Mouse (Mus musculus): ENCODE results near the gene Gm20671. TPM values are rescaled to one million over a fixed set of nuclear protein-coding genes. Genes with fewer than 3 reads are reported as not detected.
A peak's percentile ranks its signal among the peaks of the same experiment; 100 is the strongest.
"Not testable (repeated sequence)": the region's sequence is repeated elsewhere in the genome, so short reads cannot be mapped to it uniquely, and the experiment has no call there.

Gene Gm20671
- polyA plus RNA-seq, 1 experiment from 2014 or later = not detected

GRCm38 (mm10) chr5:32747650-32748375, 79.1 kb downstream of the Gm20671 start:
- no peaks in the 10 kb centered on the region for H3K27me3 ChIP-seq (ENCODE audit: control insufficient read depth, insufficient read depth, low read length)
- WGBS (ENCODE audit: insufficient replicate concordance) = 56% methylated on average over 6 of the region's 6 CpGs
- 0 out of 2 replicates have a peak overlapping the region, but pooled peaks have one; percentile 16 for H3K9ac ChIP-seq (ENCODE audit: low read depth, low read length)
- no peak overlapping the region for H3K27ac ChIP-seq (ENCODE audit: low read depth, low read length)
- no peaks in the 10 kb centered on the region for H3K36me3 ChIP-seq (ENCODE audit: control insufficient read depth, insufficient read depth, low read length)
- H3K4me3 ChIP-seq (ENCODE audit: low read depth, low read length) = no peak overlapping the region
- no peaks in the 10 kb centered on the region for H3K9me3 ChIP-seq (replicated peaks; ENCODE audit: control insufficient read depth, low read length)
- H3K4me2 ChIP-seq = no peak overlapping the region; the same call in 1 of the 2 replicates
- no peak for ATAC-seq (replicated peaks; ENCODE audit: insufficient number of reproducible peaks, low FRiP score, low TSS enrichment)
- H3K4me1 ChIP-seq (ENCODE audit: control insufficient read depth, insufficient read depth, low read length) = peaks cover 17% of the 10 kb centered on the region

GRCm38 (mm10) chr5:32745705-32746655, 80.9 kb downstream of the Gm20671 start:
- H3K27ac ChIP-seq (ENCODE audit: low read depth, low read length) = peak overlapping the region; percentile 88
- H3K4me2 ChIP-seq = peak overlapping the region; percentile 79
- peak; percentile 88 for ATAC-seq (replicated peaks; ENCODE audit: insufficient number of reproducible peaks, low FRiP score, low TSS enrichment)
- peaks cover 17% of the 10 kb centered on the region for H3K4me1 ChIP-seq (ENCODE audit: control insufficient read depth, insufficient read depth, low read length)
- peak overlapping the region; percentile 56 for H3K4me3 ChIP-seq (ENCODE audit: low read depth, low read length)
- H3K9me3 ChIP-seq (replicated peaks; ENCODE audit: control insufficient read depth, low read length) = no peaks in the 10 kb centered on the region
- H3K9ac ChIP-seq (ENCODE audit: low read depth, low read length) = peak overlapping the region; percentile 76
- 9% methylated on average over 10 of the region's 10 CpGs for WGBS (ENCODE audit: insufficient replicate concordance)
- no peaks in the 10 kb centered on the region for H3K27me3 ChIP-seq (ENCODE audit: control insufficient read depth, insufficient read depth, low read length)
- H3K36me3 ChIP-seq (ENCODE audit: control insufficient read depth, insufficient read depth, low read length) = 0 out of 2 replicates have a peak, but pooled peaks cover 2% of the 10 kb centered on the region

GRCm38 (mm10) chr5:32742149-32742548, 84.8 kb downstream of the Gm20671 start:
- H3K36me3 ChIP-seq (ENCODE audit: control insufficient read depth, insufficient read depth, low read length) = 0 out of 2 replicates have a peak, but pooled peaks cover 2% of the 10 kb centered on the region
- no peaks in the 10 kb centered on the region for H3K27me3 ChIP-seq (ENCODE audit: control insufficient read depth, insufficient read depth, low read length)
- H3K4me2 ChIP-seq = no peak overlapping the region
- H3K9me3 ChIP-seq (replicated peaks; ENCODE audit: control insufficient read depth, low read length) = no peaks in the 10 kb centered on the region
- H3K4me3 ChIP-seq (ENCODE audit: low read depth, low read length) = no peak overlapping the region
- H3K4me1 ChIP-seq (ENCODE audit: control insufficient read depth, insufficient read depth, low read length) = peaks cover 17% of the 10 kb centered on the region
- H3K27ac ChIP-seq (ENCODE audit: low read depth, low read length) = no peak overlapping the region
- WGBS (ENCODE audit: insufficient replicate concordance) = 66% methylated on average over 9 of the region's 9 CpGs
- H3K9ac ChIP-seq (ENCODE audit: low read depth, low read length) = no peak overlapping the region
- ATAC-seq (replicated peaks; ENCODE audit: insufficient number of reproducible peaks, low FRiP score, low TSS enrichment) = no peak

GRCm38 (mm10) chr5:32741377-32741776, 85.5 kb downstream of the Gm20671 start:
- H3K4me2 ChIP-seq; ATAC-seq (replicated peaks; ENCODE audit: insufficient number of reproducible peaks, low FRiP score, low TSS enrichment); H3K4me1 ChIP-seq (ENCODE audit: control insufficient read depth, insufficient read depth, low read length); H3K27me3 ChIP-seq (ENCODE audit: control insufficient read depth, insufficient read depth, low read length); H3K4me3 ChIP-seq (ENCODE audit: low read depth, low read length); H3K27ac ChIP-seq (ENCODE audit: low read depth, low read length); H3K36me3 ChIP-seq (ENCODE audit: control insufficient read depth, insufficient read depth, low read length); H3K9me3 ChIP-seq (replicated peaks; ENCODE audit: control insufficient read depth, low read length); H3K9ac ChIP-seq (ENCODE audit: low read depth, low read length): not testable (repeated sequence)
- WGBS (ENCODE audit: insufficient replicate concordance) = 85% methylated on average over 4 of the region's 4 CpGs

- WGBS (ENCODE audit: insufficient replicate concordance) = 85% methylated on average over 8 of the region's 8 CpGs
- H3K36me3 ChIP-seq (ENCODE audit: control insufficient read depth, insufficient read depth, low read length); H3K9ac ChIP-seq (ENCODE audit: low read depth, low read length); H3K9me3 ChIP-seq (replicated peaks; ENCODE audit: control insufficient read depth, low read length); H3K27ac ChIP-seq (ENCODE audit: low read depth, low read length); H3K4me1 ChIP-seq (ENCODE audit: control insufficient read depth, insufficient read depth, low read length); H3K4me2 ChIP-seq; H3K27me3 ChIP-seq (ENCODE audit: control insufficient read depth, insufficient read depth, low read length); ATAC-seq (replicated peaks; ENCODE audit: insufficient number of reproducible peaks, low FRiP score, low TSS enrichment); H3K4me3 ChIP-seq (ENCODE audit: low read depth, low read length): not testable (repeated sequence)
Observed at GRCm38 (mm10) chr5:32740850-32741249, 86.1 kb downstream of the Gm20671 start.

- H3K4me3 ChIP-seq (ENCODE audit: low read depth, low read length) = no peak overlapping the region
- no peak for ATAC-seq (replicated peaks; ENCODE audit: insufficient number of reproducible peaks, low FRiP score, low TSS enrichment)
- H3K4me1 ChIP-seq (ENCODE audit: control insufficient read depth, insufficient read depth, low read length) = peaks cover 2% of the 10 kb centered on the region
- 93% methylated on average over 3 of the region's 3 CpGs for WGBS (ENCODE audit: insufficient replicate concordance)
- H3K4me2 ChIP-seq = no peak overlapping the region
- no peaks in the 10 kb centered on the region for H3K27me3 ChIP-seq (ENCODE audit: control insufficient read depth, insufficient read depth, low read length)
- H3K9ac ChIP-seq (ENCODE audit: low read depth, low read length) = no peak overlapping the region
- no peak overlapping the region for H3K27ac ChIP-seq (ENCODE audit: low read depth, low read length)
- H3K36me3 ChIP-seq (ENCODE audit: control insufficient read depth, insufficient read depth, low read length) = 0 out of 2 replicates have a peak, but pooled peaks cover 2% of the 10 kb centered on the region
- H3K9me3 ChIP-seq (replicated peaks; ENCODE audit: control insufficient read depth, low read length) = no peaks in the 10 kb centered on the region
Observed at GRCm38 (mm10) chr5:32740138-32740537, 86.8 kb downstream of the Gm20671 start.

- H3K36me3 ChIP-seq (ENCODE audit: control insufficient read depth, insufficient read depth, low read length); H3K4me1 ChIP-seq (ENCODE audit: control insufficient read depth, insufficient read depth, low read length); ATAC-seq (replicated peaks; ENCODE audit: insufficient number of reproducible peaks, low FRiP score, low TSS enrichment); H3K4me3 ChIP-seq (ENCODE audit: low read depth, low read length); H3K9me3 ChIP-seq (replicated peaks; ENCODE audit: control insufficient read depth, low read length); H3K27ac ChIP-seq (ENCODE audit: low read depth, low read length); H3K9ac ChIP-seq (ENCODE audit: low read depth, low read length); H3K27me3 ChIP-seq (ENCODE audit: control insufficient read depth, insufficient read depth, low read length); H3K4me2 ChIP-seq: not testable (repeated sequence)
- 95% methylated on average over 3 of the region's 3 CpGs for WGBS (ENCODE audit: insufficient replicate concordance)
Observed at GRCm38 (mm10) chr5:32736770-32737169, 90.1 kb downstream of the Gm20671 start.

GRCm38 (mm10) chr5:32735779-32736178, 91.1 kb downstream of the Gm20671 start:
- H3K27ac ChIP-seq (ENCODE audit: low read depth, low read length) = no peak overlapping the region
- no peaks in the 10 kb centered on the region for H3K27me3 ChIP-seq (ENCODE audit: control insufficient read depth, insufficient read depth, low read length)
- no peak overlapping the region for H3K4me3 ChIP-seq (ENCODE audit: low read depth, low read length)
- ATAC-seq (replicated peaks; ENCODE audit: insufficient number of reproducible peaks, low FRiP score, low TSS enrichment) = no peak
- 80% methylated on average over 6 of the region's 6 CpGs for WGBS (ENCODE audit: insufficient replicate concordance)
- no peaks in the 10 kb centered on the region for H3K36me3 ChIP-seq (ENCODE audit: control insufficient read depth, insufficient read depth, low read length)
- H3K9ac ChIP-seq (ENCODE audit: low read depth, low read length) = no peak overlapping the region
- no peaks in the 10 kb centered on the region for H3K9me3 ChIP-seq (replicated peaks; ENCODE audit: control insufficient read depth, low read length)
- H3K4me1 ChIP-seq (ENCODE audit: control insufficient read depth, insufficient read depth, low read length) = no peaks in the 10 kb centered on the region
- H3K4me2 ChIP-seq = no peak overlapping the region
